Mouse (Mus musculus) lung, adult 10 weeks (tissue): ENCODE results near the gene Stk10. TPM values are rescaled to one million over a fixed set of nuclear protein-coding genes. Genes with fewer than 3 reads are reported as not detected.

Experiments used
- polyA plus RNA-seq: library from polyadenylated mRNA; stranded (reverse); fragments of 350-450 nt; fragmentation: Illumina TruSeq; extraction: RNeasy Lipid Tissue Mini Kit (QIAGEN cat#74804); gene quantifications from one replicate; pipeline ENCODE4 v1.2.3, GENCODE M21; 2014; ENCODE audit warnings: low read depth, low replicate concordance; ENCODE audit not compliant: insufficient read depth

Gene Stk10
- polyA plus RNA-seq, result 8.5 TPM

GRCm38 (mm10) chr11:32532765-32533481, at the start of gene Stk10:
TSS of gene Stk10 (plus strand) at chr11:32533305.

DNA sequence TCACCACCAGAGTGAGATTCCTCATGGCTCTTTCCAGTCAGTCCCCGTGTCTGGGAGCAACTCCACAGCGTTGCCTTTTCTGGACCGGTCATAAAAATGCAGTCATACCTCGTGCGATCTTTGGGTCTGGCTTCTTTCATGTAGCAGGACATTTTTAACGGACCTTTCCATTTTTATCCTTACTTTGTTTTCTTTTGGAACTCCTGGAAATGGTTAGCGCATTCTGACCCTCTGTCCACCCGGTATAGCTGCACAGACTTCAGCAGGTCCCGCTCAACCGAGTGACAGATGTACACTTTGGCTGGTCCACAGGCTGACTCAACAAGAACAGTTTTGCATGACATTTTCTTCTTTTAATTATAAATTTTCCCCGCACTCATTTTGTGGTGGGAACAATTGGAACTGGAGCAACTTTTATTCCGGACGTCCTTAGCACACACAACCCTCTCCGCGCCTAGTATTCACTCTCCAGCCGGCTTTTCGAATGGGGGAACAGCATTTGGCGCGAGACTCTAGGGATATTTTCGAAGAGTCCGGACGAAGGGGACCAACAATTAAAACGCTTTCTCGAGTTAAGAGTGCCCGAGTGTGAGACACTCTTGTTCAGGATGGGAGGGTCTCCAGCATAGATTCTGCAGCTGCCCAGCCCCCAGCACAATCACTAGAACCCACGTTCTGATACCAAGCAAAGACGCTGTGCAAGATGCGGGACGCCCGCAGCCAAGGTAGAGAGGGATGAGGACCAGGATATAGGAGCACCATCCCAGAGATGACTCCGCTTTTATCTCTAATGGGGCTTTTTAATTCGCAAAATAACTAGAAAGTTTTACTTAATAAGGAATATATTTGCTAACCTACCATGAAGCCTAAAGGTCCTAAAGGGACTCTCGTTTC, 987 bp upstream of the Stk10 start, which contains the start of gene Efcab9:
Gene Efcab9, minus strand, starts transcription at position 211 of the 894 bp plus-strand sequence.

DNA sequence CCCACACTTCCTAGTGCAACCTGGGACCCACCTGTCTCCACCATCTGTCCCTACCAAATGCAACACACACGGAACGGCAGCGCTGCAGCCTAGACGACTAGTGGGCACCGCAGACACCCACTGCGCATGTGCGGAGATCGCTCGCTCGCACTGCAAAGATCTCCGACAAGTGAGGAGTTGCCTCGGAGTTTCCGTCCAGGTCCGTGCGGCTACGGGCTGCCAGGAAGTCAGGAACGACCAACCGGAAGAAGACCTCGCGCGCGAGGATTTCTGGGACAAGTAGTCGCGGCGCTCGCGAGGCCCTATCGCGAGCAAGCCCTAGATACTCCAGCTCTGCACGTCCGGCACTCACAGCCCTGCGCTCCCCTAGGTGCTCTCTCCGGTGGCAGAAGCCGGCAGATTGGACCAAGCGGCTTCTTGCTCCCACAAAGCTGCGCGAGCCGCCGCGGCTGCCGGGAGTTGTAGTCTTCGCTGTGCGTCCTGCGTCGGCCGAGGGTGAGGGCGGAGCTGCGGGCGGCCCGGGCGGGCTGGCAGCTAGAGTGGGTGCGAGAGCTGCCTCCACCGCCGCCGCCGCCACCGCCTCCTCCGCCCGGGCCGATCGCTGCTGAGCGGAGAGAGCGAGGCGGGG, 109.3 kb downstream of the Stk10 start, which contains the start of gene Fbxw11:
Gene Fbxw11, plus strand, starts transcription at position 476 of the 628 bp plus-strand sequence.

Other genes with a start within 250 kb of the Stk10 start
- 9,126 TPM for gene Hba-a1, start 249.8 kb upstream of the Stk10 start, polyA plus RNA-seq
- gene Hbq1b, start 246.3 kb upstream of the Stk10 start, polyA plus RNA-seq, result not detected
- 14,852 TPM for gene Hba-a2, start 236.8 kb upstream of the Stk10 start, polyA plus RNA-seq
- gene Hbq1a, start 233.2 kb upstream of the Stk10 start, polyA plus RNA-seq, result 1.6 TPM
- 3.6 TPM for gene Sh3pxd2b, start 185.5 kb upstream of the Stk10 start, polyA plus RNA-seq
- 5.0 TPM for gene Ubtd2, start 77.9 kb upstream of the Stk10 start, polyA plus RNA-seq
- gene Efcab9, start 1.2 kb upstream of the Stk10 start, polyA plus RNA-seq, result not detected
- gene Fbxw11, start 109.4 kb downstream of the Stk10 start, polyA plus RNA-seq, result 27.6 TPM